9 mouse cellular contexts compared by ENCODE assay signal in genomic region chr6:119320481-119320880, GRCm38 (mm10). TPM values are rescaled to one million over a fixed set of nuclear protein-coding genes. Genes with fewer than 3 reads are reported as not detected.
DNase-seq lines count a peak whose midpoint lies in the region; ATAC-seq and TF ChIP-seq lines count a peak whose summit lies in the region.
"Had no signal": no experiment of that assay in that cellular context is flagged by ENCODE, and none has a peak within 500 bp of the region (broad histone marks: within the 10 kb centered on the region; RNA-seq: fewer than 3 reads in every experiment).

No protein-coding gene starts in this region.

- H3K27me3 ChIP-seq in midbrain, embryonic 16.5 days (ENCODE audit: control insufficient read depth, insufficient read depth, low read depth, low read length): no peaks in the 10 kb centered on the region; the same call in 1 of the 2 replicates

- no peak overlapping the region for H3K27ac ChIP-seq in ES-E14 (ENCODE audit: insufficient read depth, low read depth, low read length, poor library complexity, severe bottlenecking)
- no peak overlapping the region for H3K27ac ChIP-seq in midbrain, embryonic 16.5 days (ENCODE audit: low read length)
- H3K27ac ChIP-seq: limb, embryonic 13.5 days had no signal

- no peak overlapping the region for H3K9ac ChIP-seq in ES-E14 (ENCODE audit: insufficient read depth, low read depth, low read length, poor library complexity, severe bottlenecking)
- H3K9ac ChIP-seq in midbrain, embryonic 16.5 days (ENCODE audit: low read depth, low read length): no peak overlapping the region
- H3K9ac ChIP-seq: limb, embryonic 13.5 days had no signal

- in situ Hi-C loops in ES-E14 (cut with MboI; ENCODE audit: low sequenced_read_pairs in 2 of 2, unreplicated experiment in 2 of 2): no loop called here

- DNase-seq in heart, postnatal 4 days: peak; percentile 73
- DNase-seq in heart, postnatal 36 days: no peak
- DNase-seq in ES-E14 (ENCODE audit: low read depth, low spot score): peak; percentile 59
- DNase-seq in embryo, embryonic 9.5 days (ENCODE audit: extremely low spot score): peak; percentile 56
- peak; percentile 52 for DNase-seq in lung, postnatal 14 days

- H3K9me3 ChIP-seq in ES-E14 (ENCODE audit: control insufficient read depth, insufficient read depth, low read depth, low read length): no peaks in the 10 kb centered on the region
- H3K9me3 ChIP-seq in midbrain, embryonic 16.5 days (replicated peaks; ENCODE audit: control insufficient read depth, low read length, poor library complexity, severe bottlenecking): no peaks in the 10 kb centered on the region
- H3K9me3 ChIP-seq: limb, embryonic 13.5 days had no signal

- ATAC-seq in granulocyte monocyte progenitor cell, adult 5-6 weeks (replicated peaks; ENCODE audit: poor library complexity, severe bottlenecking): no peak
- ATAC-seq in erythroblast, adult 5-6 weeks (replicated peaks; ENCODE audit: low FRiP score, poor library complexity, severe bottlenecking): no peak
- ATAC-seq in midbrain, embryonic 16.5 days: no peak

- no peaks in the 10 kb centered on the region for H3K36me3 ChIP-seq in ES-E14 (ENCODE audit: control insufficient read depth, insufficient read depth, low read length, poor library complexity, severe bottlenecking)
- H3K36me3 ChIP-seq in midbrain, embryonic 16.5 days (ENCODE audit: control insufficient read depth, insufficient read depth, low read length): peaks cover 13% of the 10 kb centered on the region; the same call in 1 of the 2 replicates
- H3K36me3 ChIP-seq: limb, embryonic 13.5 days had no signal

- no peak overlapping the region for H3K4me3 ChIP-seq in ES-E14 (ENCODE audit: insufficient read depth in 1 of 2, low read depth in 1 of 2, low read length in 2 of 2, poor library complexity in 1 of 2, severe bottlenecking in 1 of 2)
- no peak overlapping the region for H3K4me3 ChIP-seq in midbrain, embryonic 16.5 days (ENCODE audit: low read depth, low read length)
- H3K4me3 ChIP-seq: limb, embryonic 13.5 days had no signal

- WGBS in midbrain, embryonic 16.5 days: 45% methylated on average over 16 of the region's 16 CpGs

- no peak overlapping the region for H3K4me2 ChIP-seq in midbrain, embryonic 16.5 days (ENCODE audit: low read length)
- H3K4me2 ChIP-seq: limb, embryonic 13.5 days had no signal

- intact Hi-C loops in heart, postnatal 36 days (cut with DNase I): no loop called here

- peaks cover 5 to 18% of the 10 kb centered on the region in 2 experiments; a peak in 3 of 4 replicates for H3K4me1 ChIP-seq in ES-E14 (ENCODE audit: control insufficient read depth in 2 of 2, insufficient read depth in 2 of 2, low read length in 2 of 2, poor library complexity in 1 of 2)
- no peaks in the 10 kb centered on the region for H3K4me1 ChIP-seq in midbrain, embryonic 16.5 days (ENCODE audit: control insufficient read depth, insufficient read depth, low read length)

TF ChIP-seq in ES-E14, 5 proteins besides CTCF, POLR2A, EP300 and RAD21:
- TF ChIP-seq HCFC1 (IDR thresholded peaks at IDR 0.05; ENCODE audit: borderline replicate concordance, insufficient read depth, low read length) (no peak), CHD2 (IDR thresholded peaks at IDR 0.05; ENCODE audit: low read depth, low read length) (no peak), ZC3H11A (IDR thresholded peaks at IDR 0.05; ENCODE audit: borderline replicate concordance, low read depth, low read length) (no peak), ZNF384 (IDR thresholded peaks at IDR 0.05; ENCODE audit: low read depth, low read length) (no peak), MAFK (IDR thresholded peaks at IDR 0.05; ENCODE audit: insufficient read depth, low read depth, low read length) (no peak)

RNA-seq across cellular contexts. Expression of gene Lrtm2, which starts 10.1 kb away (rescaled TPM):
- under 1 TPM; 0.09 to 0.79 TPM for total RNA-seq in heart, postnatal 4 days (2021)
- under 1 TPM; 0.08 to 0.25 TPM for total RNA-seq in heart, postnatal 36 days (2021)
- total RNA-seq in ES-E14 (2012; rRNA removed): 1.3 and 1.5 TPM in 2 replicates
- total RNA-seq in granulocyte monocyte progenitor cell, adult 5-6 weeks (2014; fragmentation: Nextera tagmentation): 0.81 and 0.99 TPM in 2 replicates
- not detected in 2 replicates for total RNA-seq in granulocyte monocyte progenitor cell, adult 5-6 weeks (2017)
- not detected in 2 replicates for total RNA-seq in erythroblast, adult 5-6 weeks (2015; ENCODE audit: low replicate concordance)
- not detected in 2 replicates for total RNA-seq in erythroblast, adult 5-6 weeks (2017; ENCODE audit: low replicate concordance)
- 13.0 and 16.9 TPM in 2 replicates for polyA plus RNA-seq in midbrain, embryonic 16.5 days (2015; fragmentation: Nextera tagmentation; extraction: Ambion mirVana)
- polyA plus RNA-seq: limb, embryonic 13.5 days had no signal

Comparison
In these comparisons a context has a peak if more than half of its experiments do, and no peak if none do; other contexts are left out.
1. DNase-seq: peak in heart, postnatal 4 days (single experiment), ES-E14 (single experiment), embryo, embryonic 9.5 days (single experiment) and lung, postnatal 14 days (single experiment); none in heart, postnatal 36 days (0 of 2).